Mouse (Mus musculus) lung, postnatal 0 days (tissue): ENCODE results near the gene Pigr.

Source experiments
- CTCF ChIP-seq: IDR thresholded peaks from 2 replicates; pipeline ENCODE4 v1.5.1; 2016; ENCODE audit warnings: antibody characterized with exemption, mild to moderate bottlenecking
- EP300 ChIP-seq: IDR thresholded peaks from 2 replicates; pipeline ENCODE4 v1.6.1; 2016; ENCODE audit warnings: antibody characterized with exemption, mild to moderate bottlenecking, control low read depth

GRCm38 (mm10) chr1:130877889-130878614 is 51.6 kb downstream of the Pigr start:
- TF ChIP-seq CTCF (no peak), EP300 (no peak)
